Mouse (Mus musculus) left cerebral cortex, postnatal 10 days (tissue): ENCODE results near the gene Atn1. TPM values are rescaled to one million over a fixed set of nuclear protein-coding genes. Genes with fewer than 3 reads are reported as not detected.
A peak's percentile ranks its signal among the peaks of the same experiment; 100 is the strongest.
"Not testable (repeated sequence)": the region's sequence is repeated elsewhere in the genome, so short reads cannot be mapped to it uniquely, and the experiment has no call there.

ENCODE experiments used
- DNase-seq, 2 experiments: peaks; one replicate each; pipeline ENCODE4 v3.0.0; 2021 to 2022; ENCODE audit warnings: low spot score in 2 of 2, mixed read lengths in 1 of 2; ENCODE audit errors: extremely low spot score in 1 of 2
- intact Hi-C: fragments of 180-260 bp; cut with DNase I; formaldehyde crosslinking; loops from one replicate; pipeline ENCODE4 v1.15.1; 2025
- total RNA-seq, 2 experiments: library from RNA; stranded (reverse); gene quantifications; 2 replicates each; pipeline ENCODE4 v1.2.3; 2021

The Atn1 gene
- total RNA-seq, result 100 to 1,000 TPM; 156 to 158 TPM

DNA sequence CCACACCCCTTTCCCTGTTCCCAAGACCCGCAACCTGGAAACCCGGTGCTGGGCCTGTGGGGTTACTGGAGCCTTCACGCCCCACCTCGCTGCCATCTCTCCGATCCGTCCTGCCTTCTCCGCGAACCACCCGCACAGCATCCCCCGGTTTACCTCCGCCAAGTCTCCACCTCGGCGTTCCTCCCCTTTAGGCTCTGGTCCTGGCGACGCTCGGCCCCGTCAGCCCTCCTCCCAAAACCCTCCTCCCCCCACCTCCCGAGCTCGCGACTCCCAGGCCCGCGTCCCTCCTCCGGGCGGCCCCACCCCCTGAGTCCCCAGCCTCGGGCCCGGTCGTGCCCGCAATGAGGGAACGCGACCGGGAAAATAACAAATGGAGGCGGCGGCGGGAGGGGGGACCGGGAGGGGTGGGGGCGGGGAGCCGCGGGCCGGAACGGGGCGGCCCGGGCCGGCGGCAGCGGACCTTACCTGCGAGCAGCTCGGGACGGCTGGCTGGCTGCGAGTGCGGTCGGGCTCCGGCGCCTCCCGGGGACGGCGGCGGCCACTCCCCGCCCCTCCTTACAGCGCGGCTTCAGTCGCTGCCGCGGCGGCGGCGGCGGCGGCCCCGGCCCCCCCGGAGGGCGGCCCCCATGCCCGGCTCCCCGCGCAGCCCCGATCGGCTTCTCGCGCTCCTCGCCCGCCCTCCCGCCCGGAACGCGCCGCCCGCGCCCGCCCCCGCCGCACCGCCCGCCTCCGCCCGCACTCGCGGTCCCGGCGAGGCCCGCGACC is at the start of gene Atn1, which contains the start of gene Gm45234:
Atn1 (minus strand) TSS at position 694 of the 765 bp plus-strand sequence.
Gm45234 (minus strand) TSS at position 191 of the 765 bp plus-strand sequence.
- intact Hi-C loops, result loop anchor here (5.0 kb wide), 1 partner anchor 51 kb away; the partner anchor contains the start of gene Spsb2
- peak in 1 of 2 experiments; percentile 88 for DNase-seq

GRCm38 (mm10) chr6:124805341-124806321 is 49.3 kb upstream of the Atn1 start:
- peak; percentile 92 to 98 for DNase-seq
- intact Hi-C loops, result loop anchor here (5.0 kb wide), 1 partner anchor 48 kb away; the partner anchor contains the start of genes Atn1 and Gm45234

GRCm38 (mm10) chr6:124804341-124804740 is 48.0 kb upstream of the Atn1 start:
- intact Hi-C loops, result no loop called here
- DNase-seq, result no peak

GRCm38 (mm10) chr6:124803691-124804090 is 47.4 kb upstream of the Atn1 start:
- DNase-seq, intact Hi-C loops: not testable (repeated sequence)

DNA sequence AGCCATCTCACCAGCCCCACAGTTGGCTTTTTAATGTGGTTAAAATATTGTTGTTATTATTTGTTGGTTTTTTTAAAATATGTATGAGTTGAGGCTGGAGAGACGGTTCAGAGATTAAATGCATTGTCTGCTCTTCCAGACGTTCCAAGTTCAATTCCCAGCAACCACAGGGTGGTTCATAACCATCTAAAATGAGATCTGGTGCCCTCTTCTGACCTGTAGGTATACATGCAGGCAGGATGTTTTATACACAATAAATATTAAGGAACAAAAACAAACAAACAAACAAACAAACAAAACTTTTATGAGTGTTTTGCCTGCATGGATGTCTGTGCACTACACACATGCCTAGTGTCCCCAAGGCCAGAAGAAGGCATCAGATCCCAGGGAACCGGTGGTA is 46.7 kb upstream of the Atn1 start:
- intact Hi-C loops, result no loop called here
- no peak for DNase-seq

- intact Hi-C loops, DNase-seq: not testable (repeated sequence)
These were observed 46.1 kb upstream of the Atn1 start for GRCm38 (mm10) chr6:124802400-124802799.

- intact Hi-C loops, result no loop called here
- DNase-seq, result no peak
These were observed 39.9 kb upstream of the Atn1 start for GRCm38 (mm10) chr6:124796200-124796599.

GRCm38 (mm10) chr6:124795781-124796180 is 39.5 kb upstream of the Atn1 start:
- DNase-seq, result no peak
- intact Hi-C loops, result no loop called here

DNA sequence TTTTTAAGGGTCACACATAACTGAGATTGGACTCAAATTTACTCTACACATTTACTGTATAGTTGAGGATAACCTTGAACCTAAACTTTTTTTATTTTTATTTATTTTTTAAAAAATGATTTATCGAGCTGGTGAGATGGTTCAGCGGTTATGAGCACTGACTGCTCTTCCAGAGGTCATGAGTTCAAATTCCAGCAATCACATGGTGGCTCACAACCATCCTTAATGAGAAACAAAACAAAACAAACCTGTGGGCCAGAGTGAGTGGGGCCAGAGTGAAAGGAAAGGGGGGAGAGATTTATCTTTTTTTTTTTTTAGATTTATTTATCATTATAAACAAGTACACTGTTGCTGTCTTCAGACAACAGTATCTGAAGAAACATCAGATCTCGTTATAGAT is 35.6 kb upstream of the Atn1 start:
- DNase-seq, result no peak
- intact Hi-C loops, result no loop called here

- no peak for DNase-seq
- intact Hi-C loops, result no loop called here
These were observed 33.8 kb upstream of the Atn1 start for GRCm38 (mm10) chr6:124790121-124790520.

GRCm38 (mm10) chr6:124789519-124789918 is 33.2 kb upstream of the Atn1 start:
- intact Hi-C loops, result no loop called here
- no peak for DNase-seq

DNA sequence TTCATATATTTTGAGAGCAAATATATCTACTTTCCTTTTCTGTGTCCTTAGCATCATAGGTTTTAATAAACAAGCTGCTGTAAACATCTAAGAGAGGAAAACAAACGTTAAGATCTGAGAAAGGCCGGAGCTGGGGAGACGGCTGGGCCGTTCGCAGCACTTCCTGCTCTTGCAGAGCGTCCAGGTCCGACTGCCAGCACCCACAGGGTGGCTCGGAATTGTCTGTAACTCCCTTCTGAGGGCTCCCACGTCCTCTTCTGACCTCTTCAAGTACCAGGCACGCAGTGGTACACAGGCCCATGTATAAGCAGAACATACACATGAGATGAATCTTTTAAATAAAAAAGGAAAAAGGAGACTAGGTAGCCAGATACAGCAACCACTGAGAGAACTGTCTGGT is 31.4 kb upstream of the Atn1 start:
- DNase-seq, result peak in 1 of 2 experiments; percentile 31

DNA sequence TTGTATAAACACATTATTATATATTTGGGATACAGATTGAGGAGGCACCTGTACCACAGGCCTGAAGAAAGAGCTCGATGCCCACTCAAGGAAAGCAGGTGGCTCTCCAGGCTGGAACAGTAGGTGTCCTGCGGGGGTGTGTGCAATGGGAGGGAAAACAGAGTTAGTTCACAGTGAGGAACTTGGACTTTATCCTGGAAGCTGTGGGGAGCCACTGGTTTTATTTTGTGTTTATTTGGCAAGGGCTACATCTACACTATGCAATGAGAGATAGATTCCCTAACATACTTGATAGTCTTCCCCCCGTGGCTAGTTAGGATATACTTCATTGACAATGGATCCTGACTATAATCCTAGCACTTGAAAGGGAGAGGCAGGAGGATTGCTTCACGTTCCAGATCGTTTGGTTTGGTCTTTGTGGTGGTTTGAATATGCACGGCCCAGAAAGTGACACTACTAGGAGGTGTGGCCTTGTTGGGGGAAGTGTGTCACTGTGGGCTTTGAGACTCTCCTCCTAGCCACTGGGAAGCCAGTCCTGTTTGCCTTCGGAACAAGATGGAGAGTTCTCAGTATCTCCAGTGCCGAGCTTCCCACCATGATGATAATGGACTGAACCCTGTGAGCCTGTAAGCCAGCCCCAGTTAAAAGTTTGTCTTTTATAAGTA is 30.6 kb upstream of the Atn1 start:
- intact Hi-C loops, result no loop called here
- peak in 1 of 2 experiments; percentile 33 for DNase-seq

More for the DNA sequence above, 31.4 kb upstream of the Atn1 start:
- intact Hi-C loops, result no loop called here

DNA sequence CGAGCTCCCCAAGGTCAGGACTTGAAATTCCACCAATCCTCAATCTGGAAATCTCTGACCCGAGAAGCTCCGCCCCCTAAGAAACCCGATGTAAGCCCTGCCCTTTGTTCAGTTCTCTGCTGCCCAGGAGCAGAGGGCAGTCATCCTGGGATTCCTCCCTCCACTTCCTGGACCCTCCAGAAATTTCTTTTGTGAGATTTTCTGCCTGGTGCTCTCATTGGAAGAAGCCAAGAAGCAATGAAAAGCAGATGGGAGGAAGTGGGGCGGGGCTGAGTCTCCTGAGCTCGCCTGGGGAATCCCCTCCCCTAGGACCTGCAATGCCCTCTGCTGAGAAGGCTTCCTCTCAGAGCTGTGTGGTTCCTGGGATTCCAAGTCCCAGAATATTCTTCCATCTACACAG is 26.1 kb upstream of the Atn1 start:
- intact Hi-C loops, result no loop called here

DNA sequence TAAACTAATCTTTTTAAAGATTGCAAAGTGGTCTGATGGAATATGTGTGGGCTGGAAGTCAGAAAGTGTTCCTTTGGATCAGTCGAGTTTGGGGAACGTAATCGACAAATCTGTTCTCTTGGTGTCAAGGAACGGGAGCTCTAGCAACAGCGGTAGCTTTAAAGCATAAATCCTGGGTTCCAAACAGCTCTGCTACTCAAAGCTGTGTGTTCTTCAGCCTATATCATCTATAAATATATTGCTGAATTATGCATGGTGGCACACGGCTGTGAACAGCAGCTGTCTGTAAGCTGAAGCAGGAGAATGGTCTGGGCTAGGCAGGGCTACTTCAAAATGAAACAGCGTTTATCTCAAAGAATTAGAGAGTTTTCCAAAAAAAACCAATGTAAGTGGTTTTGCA is 24.6 kb upstream of the Atn1 start:
- intact Hi-C loops, result no loop called here
- DNase-seq, result no peak

More for the DNA sequence above, 26.1 kb upstream of the Atn1 start:
- peak in 1 of 2 experiments; percentile 81 for DNase-seq

DNA sequence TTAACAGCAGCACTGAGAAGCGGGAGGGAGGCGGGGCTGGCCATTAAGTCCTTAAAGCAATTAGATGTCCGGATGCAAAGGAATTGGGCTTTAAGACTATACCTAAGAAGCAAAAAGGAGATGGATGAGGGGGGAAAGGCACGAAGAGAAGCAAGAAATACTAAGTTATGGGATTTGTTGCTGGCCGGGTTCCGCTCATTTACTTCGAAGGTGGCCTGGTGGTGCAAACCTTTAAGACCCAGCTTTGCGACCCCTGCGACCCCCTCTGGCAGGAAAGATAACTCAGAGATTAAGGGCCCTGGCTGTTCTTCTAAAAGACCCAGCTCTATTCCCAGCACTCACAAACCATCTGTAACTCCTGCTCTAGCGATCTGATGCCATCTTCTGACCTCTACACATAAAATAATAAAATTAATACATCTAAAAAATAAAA is 23.7 kb upstream of the Atn1 start:
- intact Hi-C loops, result no loop called here
- DNase-seq, result no peak

DNA sequence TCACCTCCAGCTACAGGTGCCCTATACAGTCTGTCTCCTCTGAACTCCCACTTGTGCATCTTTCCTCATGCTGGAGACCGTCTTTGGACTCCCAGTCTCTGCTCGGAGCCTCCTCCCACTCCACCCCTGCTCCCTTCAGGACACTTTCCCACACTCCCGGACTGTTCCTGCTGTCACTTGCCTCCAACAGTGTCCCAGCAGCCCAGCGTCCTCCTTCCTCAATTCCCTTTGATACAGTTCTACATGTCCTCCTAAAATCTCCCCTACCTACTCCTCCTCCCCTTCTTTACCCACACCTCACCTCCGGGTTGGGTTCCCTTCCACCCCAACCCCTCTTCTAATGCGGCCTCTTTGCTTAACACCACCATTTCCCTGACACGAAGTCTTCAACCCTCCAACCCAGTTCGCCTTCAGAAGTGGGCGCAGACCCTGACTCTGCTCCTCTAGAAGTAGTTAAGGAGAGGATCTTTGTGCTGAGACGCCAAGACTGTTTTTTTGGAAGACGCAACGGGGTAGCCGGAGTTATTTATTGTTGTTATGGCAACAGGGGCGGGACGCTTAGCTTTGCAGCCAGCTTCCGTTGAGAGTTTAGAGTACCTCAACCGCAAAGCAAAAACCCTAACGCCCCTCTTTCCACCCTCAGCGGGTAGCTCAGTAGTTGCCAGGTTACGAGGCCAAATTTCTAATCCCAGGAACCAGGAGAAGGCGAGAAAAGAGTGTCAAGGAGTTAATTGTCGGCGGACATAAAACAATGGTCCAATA is 23.1 kb upstream of the Atn1 start, which contains the start of gene Lrrc23:
Lrrc23 (minus strand) TSS at position 506 of the 762 bp plus-strand sequence.
- peak; percentile 58 to 62 for DNase-seq
- intact Hi-C loops, result no loop called here

DNA sequence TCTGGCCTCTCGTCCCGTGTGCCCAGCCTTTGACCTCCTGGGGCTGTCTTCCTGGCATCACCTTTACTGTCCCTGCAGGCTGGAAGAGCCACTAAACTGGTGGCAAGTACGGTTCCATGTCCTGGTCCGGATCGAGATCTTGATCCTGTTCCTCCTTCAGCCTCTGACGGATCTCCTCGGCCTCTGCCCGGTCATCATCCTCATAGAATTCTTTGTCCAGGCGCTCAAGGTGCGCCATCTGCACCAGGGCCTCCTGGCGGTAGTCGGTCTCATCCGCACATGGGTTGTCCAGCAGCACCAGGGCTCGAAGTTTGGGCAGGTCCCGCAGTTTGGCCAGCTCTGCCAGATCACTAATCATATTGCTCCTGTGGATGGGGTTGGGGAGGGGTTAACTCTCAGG is 14.2 kb upstream of the Atn1 start:
- intact Hi-C loops, result no loop called here

More for the DNA sequence above, 14.2 kb upstream of the Atn1 start:
- DNase-seq, result peak in 1 of 2 experiments; percentile 30
